Mouse (Mus musculus) kidney, postnatal 0 days (tissue): ENCODE data around the gene Cort. TPM values are rescaled to one million over a fixed set of nuclear protein-coding genes. Genes with fewer than 3 reads are reported as not detected.

Experiments
- ATAC-seq: fragments of 200-750 bp; cut with Nextera tagmentation; replicated peaks from 2 replicates; pipeline ENCODE4 v1.8.0; 2017; ENCODE audit warnings: low read depth, moderate number of reproducible peaks, moderate TSS enrichment, moderate library complexity; ENCODE audit not compliant: low FRiP score
- DNase-seq: peaks from one replicate; pipeline ENCODE4 v3.0.0-alpha.2; 2016; ENCODE audit warnings: low spot score
- H3K27ac ChIP-seq: fragments of 300-500 bp; sonication (generic); 2 replicates; pipeline ENCODE4 v1.5.1; 2014; ENCODE audit warnings: mild to moderate bottlenecking
- H3K27me3 ChIP-seq: fragments of 300-500 bp; sonication (generic); 2 replicates; pipeline ENCODE4 v1.6.1; 2014; ENCODE audit warnings: low read length, mixed read lengths; ENCODE audit not compliant: insufficient read depth
- H3K36me3 ChIP-seq: fragments of 300-500 bp; sonication (generic); 2 replicates; pipeline ENCODE4 v1.6.1; 2014; ENCODE audit warnings: low read length, mixed read lengths; ENCODE audit not compliant: insufficient read depth
- H3K4me1 ChIP-seq: fragments of 300-500 bp; sonication (generic); replicated peaks from 2 replicates; pipeline ENCODE4 v1.6.1; 2014; ENCODE audit warnings: antibody characterized with exemption, low read length, mixed read lengths; ENCODE audit not compliant: insufficient read depth
- H3K4me2 ChIP-seq: fragments of 300-500 bp; sonication (generic); 2 replicates; pipeline ENCODE4 v1.6.1; 2014; ENCODE audit warnings: mild to moderate bottlenecking, low read length, moderate library complexity, mixed read lengths
- H3K4me3 ChIP-seq: fragments of 300-500 bp; sonication (generic); replicated peaks from 2 replicates; pipeline ENCODE4 v1.5.1; 2014; ENCODE audit warnings: low read depth, low read length
- H3K9ac ChIP-seq: fragments of 300-500 bp; sonication (generic); 2 replicates; pipeline ENCODE4 v1.6.1; 2014; ENCODE audit warnings: low read depth, low read length
- H3K9me3 ChIP-seq: fragments of 300-500 bp; sonication (generic); replicated peaks from 2 replicates; pipeline ENCODE4 v1.6.1; 2016; ENCODE audit warnings: low read length, inconsistent platforms, mixed read lengths
- CTCF ChIP-seq: IDR thresholded peaks from 2 replicates; pipeline ENCODE4 v1.5.1; 2016; ENCODE audit warnings: antibody characterized with exemption, low read depth, mild to moderate bottlenecking, moderate library complexity
- WGBS: fragments of 180-500 bp; shearing (Covaris S2); extraction: QIAGEN DNeasy Blood & Tissue Kit; methylation state at CpG from one replicate; pipeline ENCODE4 v1.1.7; 2014; 5-methylcytosine and 5-hydroxymethylcytosine counted together
- polyA plus RNA-seq: library from polyadenylated mRNA; unstranded; fragments of >200 nt; fragmentation: Nextera tagmentation; extraction: Ambion mirVana; gene quantifications from 2 replicates; pipeline ENCODE4 v1.2.1, GENCODE M21; 2015

The Cort gene
- polyA plus RNA-seq, 1 experiment from 2014 or later, result 0.18 TPM

- no peak overlapping the region for H3K27ac ChIP-seq
- DNase-seq, result peak; percentile 34
Measured at GRCm38 (mm10) chr4:149149611-149150010, 23.0 kb upstream of the Cort start.

GRCm38 (mm10) chr4:149149196-149149595 is 22.6 kb upstream of the Cort start:
- Histone ChIP-seq H3K36me3 (peaks cover 29% of the 10 kb centered on the region), H3K9me3 (no peaks in the 10 kb centered on the region), H3K4me2 (no peak overlapping the region), H3K27ac (no peak overlapping the region), H3K27me3 (no peaks in the 10 kb centered on the region), H3K4me1 (no peaks in the 10 kb centered on the region), H3K9ac (no peak overlapping the region), H3K4me3 (no peak overlapping the region)
- TF ChIP-seq CTCF, result no peak
- ATAC-seq (no peak), DNase-seq (no peak)
- WGBS, result 57% methylated on average over 9 of the region's 9 CpGs

More at GRCm38 (mm10) chr4:149149611-149150010, 23.0 kb upstream of the Cort start:
- Histone ChIP-seq H3K4me1 (no peaks in the 10 kb centered on the region), H3K4me3 (no peak overlapping the region), H3K9me3 (no peaks in the 10 kb centered on the region), H3K9ac (no peak overlapping the region), H3K36me3 (peaks cover 33% of the 10 kb centered on the region), H3K4me2 (no peak overlapping the region), H3K27me3 (no peaks in the 10 kb centered on the region)
- TF ChIP-seq CTCF, result no peak
- WGBS, result 43% methylated on average over 7 of the region's 7 CpGs
- no peak for ATAC-seq

- Histone ChIP-seq H3K9ac (no peak overlapping the region), H3K9me3 (no peaks in the 10 kb centered on the region), H3K4me1 (no peaks in the 10 kb centered on the region), H3K36me3 (peaks cover 18% of the 10 kb centered on the region), H3K4me3 (no peak overlapping the region), H3K27ac (no peak overlapping the region), H3K4me2 (no peak overlapping the region), H3K27me3 (no peaks in the 10 kb centered on the region)
- DNase-seq (no peak), ATAC-seq (no peak)
- 66% methylated on average over 4 of the region's 4 CpGs for WGBS
- no peak for TF ChIP-seq CTCF
Measured at GRCm38 (mm10) chr4:149148084-149148483, 21.5 kb upstream of the Cort start.

- ATAC-seq (no peak), DNase-seq (no peak)
- Histone ChIP-seq H3K4me1 (no peaks in the 10 kb centered on the region), H3K9me3 (no peaks in the 10 kb centered on the region), H3K27ac (no peak overlapping the region), H3K4me3 (no peak overlapping the region), H3K9ac (no peak overlapping the region), H3K27me3 (no peaks in the 10 kb centered on the region), H3K36me3 (peaks cover 12% of the 10 kb centered on the region; the same call in 1 of the 2 replicates), H3K4me2 (no peak overlapping the region)
- TF ChIP-seq CTCF, result no peak
- 74% methylated on average over 7 of the region's 7 CpGs for WGBS
Measured at GRCm38 (mm10) chr4:149147528-149147927, 21.0 kb upstream of the Cort start.

GRCm38 (mm10) chr4:149145151-149145550 is 18.6 kb upstream of the Cort start:
- 79% methylated on average over 4 of the region's 4 CpGs for WGBS
- no peak overlapping the region for H3K4me3 ChIP-seq
- H3K9ac ChIP-seq, result no peak overlapping the region
- DNase-seq, result no peak
- no peaks in the 10 kb centered on the region for H3K4me1 ChIP-seq
- TF ChIP-seq CTCF, result no peak
- H3K27ac ChIP-seq, result no peak overlapping the region
- peaks cover 4% of the 10 kb centered on the region; the same call in 1 of the 2 replicates for H3K36me3 ChIP-seq
- H3K9me3 ChIP-seq, result no peaks in the 10 kb centered on the region
- ATAC-seq, result no peak
- no peaks in the 10 kb centered on the region for H3K27me3 ChIP-seq
- no peak overlapping the region for H3K4me2 ChIP-seq

- Histone ChIP-seq H3K27ac (no peak overlapping the region), H3K9me3 (no peaks in the 10 kb centered on the region), H3K36me3 (no peaks in the 10 kb centered on the region; the same call in 1 of the 2 replicates), H3K4me3 (no peak overlapping the region), H3K4me2 (no peak overlapping the region), H3K27me3 (no peaks in the 10 kb centered on the region), H3K4me1 (no peaks in the 10 kb centered on the region), H3K9ac (no peak overlapping the region)
- 3% methylated on average over 3 of the region's 3 CpGs for WGBS
- ATAC-seq (peak; percentile 72; the same call in 1 of the 2 replicates), DNase-seq (peak; percentile 95)
- peak; percentile 99 for TF ChIP-seq CTCF
Measured at GRCm38 (mm10) chr4:149144459-149144858, 17.9 kb upstream of the Cort start.

- Histone ChIP-seq H3K27ac (no peak overlapping the region), H3K9me3 (no peaks in the 10 kb centered on the region), H3K9ac (no peak overlapping the region), H3K4me1 (no peaks in the 10 kb centered on the region), H3K27me3 (no peaks in the 10 kb centered on the region), H3K4me3 (no peak overlapping the region), H3K4me2 (no peak overlapping the region), H3K36me3 (no peaks in the 10 kb centered on the region)
- WGBS, result 35% methylated on average over 4 of the region's 4 CpGs
- DNase-seq (no peak), ATAC-seq (no peak)
- TF ChIP-seq CTCF, result no peak
Measured at GRCm38 (mm10) chr4:149143594-149143993, 17.0 kb upstream of the Cort start.
